Mouse (Mus musculus) left cerebral cortex, adult 2 months (tissue): ENCODE measurements around the gene Fam181a. TPM values are rescaled to one million over a fixed set of nuclear protein-coding genes. Genes with fewer than 3 reads are reported as not detected.

Experiments
- DNase-seq, 2 experiments: peaks; one replicate each; pipeline ENCODE4 v3.0.0; 2021 to 2022; ENCODE audit warnings: low spot score in 2 of 2, mixed read lengths in 1 of 2; ENCODE audit errors: extremely low spot score in 1 of 2
- H3K27ac ChIP-seq: fragments of 200-600 bp; 2 replicates; pipeline ENCODE4 v1.8.1; 2022
- H3K4me3 ChIP-seq: fragments of 200-600 bp; 2 replicates; pipeline ENCODE4 v1.8.1; 2022
- CTCF ChIP-seq: fragments of 200-600 bp; IDR thresholded peaks from 2 replicates; pipeline ENCODE4 v1.8.1; 2022; ENCODE audit warnings: antibody characterized with exemption, mild to moderate bottlenecking, moderate library complexity
- intact Hi-C: fragments of 180-260 bp; cut with DNase I; formaldehyde crosslinking; loops from one replicate; pipeline ENCODE4 v1.15.1; 2025
- total RNA-seq, 2 experiments: library from RNA; stranded (reverse); gene quantifications; 2 replicates each; pipeline ENCODE4 v1.2.3; 2021

The Fam181a gene
- total RNA-seq, 2 experiments from 2014 or later = 1.6 to 2.6 TPM

- no peak overlapping the region for H3K4me3 ChIP-seq
- intact Hi-C loops = loop anchor here (1.0 kb wide), 1 partner anchor 20 kb away; no protein-coding TSS in a partner anchor
- DNase-seq = no peak
- TF ChIP-seq CTCF = no peak
- H3K27ac ChIP-seq = no peak overlapping the region
Observed at GRCm38 (mm10) chr12:103344934-103345333, 34.2 kb downstream of the Fam181a start.

GRCm38 (mm10) chr12:103346945-103347344 lies 36.2 kb downstream of the Fam181a start:
- Histone ChIP-seq H3K4me3 (no peak overlapping the region), H3K27ac (peak overlapping the region; percentile 47)
- intact Hi-C loops = no loop called here
- no peak for TF ChIP-seq CTCF
- peak; percentile 42 to 47 for DNase-seq

GRCm38 (mm10) chr12:103347406-103347805 lies 36.6 kb downstream of the Fam181a start:
- no peak overlapping the region for H3K4me3 ChIP-seq
- no peak for DNase-seq
- intact Hi-C loops = no loop called here
- H3K27ac ChIP-seq = peak overlapping the region; percentile 47; the same call in 1 of the 2 replicates
- TF ChIP-seq CTCF = no peak

GRCm38 (mm10) chr12:103348506-103348905 lies 37.7 kb downstream of the Fam181a start:
- Histone ChIP-seq H3K4me3 (no peak overlapping the region), H3K27ac (no peak overlapping the region)
- peak; percentile 82 to 88 for DNase-seq
- intact Hi-C loops = loop anchor here (1.0 kb wide), 1 partner anchor 23 kb away; no protein-coding TSS in a partner anchor
- TF ChIP-seq CTCF = peak; percentile 97

GRCm38 (mm10) chr12:103352735-103353134 lies 42.0 kb downstream of the Fam181a start:
- TF ChIP-seq CTCF = no peak
- intact Hi-C loops = no loop called here
- Histone ChIP-seq H3K4me3 (no peak overlapping the region), H3K27ac (no peak overlapping the region)
- DNase-seq = no peak

GRCm38 (mm10) chr12:103353538-103353937 lies 42.8 kb downstream of the Fam181a start:
- H3K4me3 ChIP-seq = no peak overlapping the region
- intact Hi-C loops = no loop called here
- peak; percentile 52 for TF ChIP-seq CTCF
- no peak for DNase-seq
- H3K27ac ChIP-seq = no peak overlapping the region; the same call in 1 of the 2 replicates

GRCm38 (mm10) chr12:103355746-103356414 lies 45.1 kb downstream of the Fam181a start, which contains the start of gene Asb2:
TSS of gene Asb2 (minus strand) at chr12:103356001.
- DNase-seq = no peak
- Histone ChIP-seq H3K4me3 (no peak within 1 kb of the TSS), H3K27ac (no peak within 1 kb of the TSS)
- no peak for TF ChIP-seq CTCF
- intact Hi-C loops = no loop called here

GRCm38 (mm10) chr12:103356415-103356748 lies 45.6 kb downstream of the Fam181a start:
- Histone ChIP-seq H3K4me3 (no peak overlapping the region), H3K27ac (no peak overlapping the region)
- no peak for TF ChIP-seq CTCF
- intact Hi-C loops = no loop called here
- no peak for DNase-seq

- no peak for TF ChIP-seq CTCF
- Histone ChIP-seq H3K27ac (peak overlapping the region; percentile 70), H3K4me3 (no peak overlapping the region)
- intact Hi-C loops = no loop called here
- no peak for DNase-seq
Observed at GRCm38 (mm10) chr12:103358216-103358615, 47.4 kb downstream of the Fam181a start.

- Histone ChIP-seq H3K27ac (peak overlapping the region; percentile 70), H3K4me3 (no peak overlapping the region)
- intact Hi-C loops = no loop called here
- TF ChIP-seq CTCF = no peak
- no peak for DNase-seq
Observed at GRCm38 (mm10) chr12:103358951-103359801, 48.4 kb downstream of the Fam181a start.

GRCm38 (mm10) chr12:103360812-103361211 lies 50.0 kb downstream of the Fam181a start:
- intact Hi-C loops = no loop called here

GRCm38 (mm10) chr12:103361539-103362307 lies 50.9 kb downstream of the Fam181a start:
- intact Hi-C loops = no loop called here
- TF ChIP-seq CTCF = no peak
- no peak overlapping the region for H3K4me3 ChIP-seq
- no peak for DNase-seq
- no peak overlapping the region for H3K27ac ChIP-seq

More at GRCm38 (mm10) chr12:103360812-103361211, 50.0 kb downstream of the Fam181a start:
- Histone ChIP-seq H3K4me3 (no peak overlapping the region), H3K27ac (no peak overlapping the region)
- no peak for DNase-seq
- no peak for TF ChIP-seq CTCF
